Mouse (Mus musculus): Measurements from ENCODE around the gene Flii.

Gene Flii

GRCm38 (mm10) chr11:60726601-60727391, at the start of gene Flii:
TSS of gene Flii (minus strand) at chr11:60727263.
- peak; percentile 82 for DNase-seq (ENCODE audit: low spot score)

- DNase-seq (ENCODE audit: low spot score), result peak; percentile 56
These were observed 49.2 kb upstream of the Flii start for GRCm38 (mm10) chr11:60776107-60776828.

- DNase-seq (ENCODE audit: low spot score), result no peak
These were observed 48.5 kb upstream of the Flii start for GRCm38 (mm10) chr11:60775578-60775977.

DNA sequence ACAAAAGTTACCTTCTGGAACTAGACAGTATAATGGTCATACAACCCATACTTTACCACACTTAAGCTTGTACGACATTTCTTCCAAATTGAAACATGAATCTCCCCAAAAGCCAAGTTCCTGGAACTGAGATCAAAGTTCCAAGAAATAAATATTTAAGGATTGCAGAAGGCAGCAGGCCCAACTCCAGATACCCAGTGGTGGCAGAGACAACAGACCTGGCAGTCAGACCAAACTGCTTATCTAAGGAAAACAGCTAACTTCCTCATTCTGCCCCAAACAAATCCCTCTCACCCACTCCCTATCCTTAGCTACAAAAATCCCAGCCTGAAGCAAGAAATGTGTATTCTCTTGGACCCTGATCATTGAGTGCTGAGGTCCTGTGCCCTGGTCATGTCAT, 47.8 kb upstream of the Flii start:
- no peak for DNase-seq (ENCODE audit: low spot score)

DNA sequence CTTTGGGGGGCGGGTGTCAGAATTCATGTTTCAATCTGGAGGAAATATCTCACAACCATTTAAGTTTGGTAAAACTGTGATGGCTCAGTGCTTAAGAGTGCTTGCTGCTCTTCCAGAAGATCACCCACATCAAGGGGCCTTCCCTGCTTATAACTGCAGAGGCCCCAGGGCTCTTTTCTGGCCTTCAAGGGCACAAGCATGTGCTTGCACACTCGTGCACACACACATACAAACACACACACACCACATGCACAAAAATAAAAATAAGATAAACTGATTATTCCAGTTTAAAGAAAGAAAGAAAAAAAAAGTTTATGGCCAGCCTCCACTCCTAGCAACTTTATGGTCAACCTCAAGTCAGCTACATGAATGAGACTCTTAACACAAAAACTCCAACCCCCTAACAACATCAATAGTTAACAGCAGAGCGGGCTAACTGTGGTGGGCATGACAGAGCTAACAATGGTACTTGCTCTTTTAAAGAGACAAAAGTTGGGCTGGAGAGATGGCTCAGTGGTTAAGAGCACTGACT, 47.2 kb upstream of the Flii start:
- DNase-seq (ENCODE audit: low spot score), result no peak

DNA sequence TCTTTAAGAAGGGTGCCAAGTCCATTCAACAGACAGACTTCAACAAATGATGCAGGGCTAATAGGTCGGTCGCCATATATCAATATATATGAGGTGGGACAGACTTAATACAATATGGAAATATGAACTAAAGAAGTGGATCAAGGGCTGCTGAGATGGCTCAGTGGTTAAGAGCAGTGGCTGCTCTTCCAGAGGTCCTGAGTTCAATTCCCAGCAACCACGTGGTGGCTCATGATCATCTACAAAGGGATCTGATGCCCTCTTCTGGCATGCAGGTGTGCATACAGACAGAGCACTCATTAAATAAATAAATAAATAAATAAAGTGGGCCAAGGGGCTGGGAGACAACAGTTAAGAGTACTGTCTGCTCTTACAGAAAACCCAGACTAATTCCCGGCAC, 45.1 kb upstream of the Flii start:
- no peak for DNase-seq (ENCODE audit: low spot score)

DNA sequence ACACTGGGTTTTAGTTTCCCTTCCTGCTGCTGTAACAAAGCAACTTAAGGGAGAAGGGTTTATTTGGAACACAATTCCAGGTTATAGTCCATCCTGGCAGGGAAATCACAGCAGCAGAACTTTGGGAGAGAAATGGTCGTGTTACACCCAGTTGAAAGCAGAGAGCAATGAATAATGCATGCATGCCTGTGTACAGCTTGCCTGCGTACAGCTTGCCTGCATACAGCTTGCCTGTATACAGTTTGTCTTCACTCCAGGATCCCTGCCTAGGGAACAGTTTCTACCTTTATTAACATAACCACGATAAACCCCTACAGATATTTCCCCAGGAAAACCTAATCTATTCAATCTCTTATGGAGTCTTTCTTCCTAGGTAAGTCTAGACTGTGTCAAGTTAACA, 43.7 kb upstream of the Flii start:
- DNase-seq (ENCODE audit: low spot score), result no peak

DNA sequence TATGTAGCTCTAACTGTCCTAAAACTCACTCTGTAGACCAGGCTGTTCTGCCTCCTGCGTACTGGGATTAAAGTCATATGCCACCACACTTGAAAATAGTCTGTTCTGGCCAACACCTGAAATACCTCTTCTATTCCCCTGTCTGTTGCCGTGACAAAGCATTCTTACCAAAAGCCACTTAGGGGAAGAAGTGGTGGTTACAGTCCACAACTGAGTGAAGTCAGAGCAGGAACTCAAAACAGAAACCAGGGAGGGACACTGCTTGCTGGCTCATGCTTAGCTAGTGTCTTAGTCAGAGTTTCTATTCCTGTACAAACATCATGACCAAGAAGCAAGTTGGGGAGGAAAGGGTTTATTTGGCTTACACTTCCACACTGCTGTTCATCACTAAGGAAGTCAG, 42.3 kb upstream of the Flii start:
- no peak for DNase-seq (ENCODE audit: low spot score)

DNA sequence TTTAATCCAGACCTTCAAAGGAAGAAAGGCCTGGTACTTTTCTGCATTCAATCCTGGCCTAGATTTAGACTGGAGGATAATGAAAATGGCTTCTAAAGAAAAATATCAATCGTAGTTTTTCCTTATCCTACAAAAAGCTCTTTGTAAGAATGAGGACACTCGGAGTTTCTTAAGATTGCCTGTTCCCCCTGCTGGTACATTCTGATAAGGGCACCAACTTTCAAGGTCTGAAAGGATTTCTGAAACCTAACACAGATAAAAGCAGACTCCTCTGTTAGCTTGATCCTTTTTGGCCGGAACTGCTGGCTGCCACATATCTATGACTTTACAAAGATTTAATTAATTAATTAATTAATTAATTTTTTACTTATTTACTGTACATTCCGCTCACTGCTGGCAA, 39.9 kb upstream of the Flii start:
- DNase-seq (ENCODE audit: low spot score), result no peak

DNA sequence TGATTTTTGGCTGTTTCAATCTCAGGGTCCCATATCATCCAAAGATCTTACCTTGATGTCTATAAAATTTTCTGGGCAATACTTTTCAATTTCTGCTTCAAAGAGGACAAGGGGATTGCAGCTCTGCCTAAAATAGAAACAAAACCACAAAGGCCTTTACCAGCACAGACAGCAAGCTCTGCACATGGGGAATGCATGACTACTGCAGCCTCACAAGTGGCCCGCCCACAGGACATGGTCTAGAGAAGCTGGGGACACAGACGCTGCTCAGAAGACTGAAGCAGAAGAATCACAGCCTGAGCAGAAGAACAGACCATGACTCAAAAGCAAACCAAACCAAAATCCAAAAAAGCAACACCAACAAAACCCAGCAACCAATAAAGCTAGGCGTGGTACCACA, 34.6 kb upstream of the Flii start:
- DNase-seq (ENCODE audit: low spot score), result no peak

- no peak for DNase-seq (ENCODE audit: low spot score)
These were observed 28.5 kb upstream of the Flii start for GRCm38 (mm10) chr11:60755570-60755969.

GRCm38 (mm10) chr11:60740321-60740720, 13.3 kb upstream of the Flii start:
- DNase-seq (ENCODE audit: low spot score), result no peak

DNA sequence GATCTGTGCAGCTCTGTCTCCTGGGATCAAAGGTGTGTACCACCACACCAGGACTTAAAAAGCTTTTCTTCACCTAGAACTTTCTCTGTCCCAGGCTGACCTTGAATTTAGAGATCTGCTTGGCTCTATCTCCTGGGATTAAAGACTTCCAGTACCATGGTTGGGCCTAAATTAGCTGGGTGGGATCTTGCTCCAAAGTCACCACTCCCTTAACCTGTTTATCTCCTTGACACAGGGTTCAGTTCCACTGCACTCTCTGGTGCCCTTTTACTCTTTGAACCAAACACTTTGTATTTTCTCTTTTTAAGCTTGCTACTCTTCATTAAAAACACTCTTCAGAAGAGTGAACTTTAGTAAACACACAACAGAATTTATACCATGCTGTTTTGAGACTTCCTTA, 10.4 kb upstream of the Flii start:
- no peak for DNase-seq (ENCODE audit: low spot score)

GRCm38 (mm10) chr11:60736491-60736890, 9.4 kb upstream of the Flii start:
- DNase-seq (ENCODE audit: low spot score), result no peak

DNA sequence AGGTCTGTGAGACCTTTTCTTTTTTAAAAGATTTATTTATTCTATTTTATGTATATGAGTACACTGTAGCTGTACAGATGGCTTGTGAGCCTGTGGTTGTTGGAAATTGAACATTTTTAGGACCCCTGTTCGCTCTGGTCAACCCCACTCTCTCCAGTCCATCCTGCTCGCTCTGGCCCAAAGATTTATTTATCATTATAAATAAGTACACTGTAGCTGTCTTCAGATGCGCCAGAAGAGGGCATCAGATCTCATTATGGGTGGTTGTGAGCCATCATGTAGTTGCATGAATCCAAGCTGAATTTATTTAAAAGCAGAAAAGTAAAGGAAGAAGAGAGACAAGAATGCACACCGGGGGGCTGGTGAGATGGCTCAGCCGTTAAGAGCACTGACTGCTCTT, 8.1 kb upstream of the Flii start:
- DNase-seq (ENCODE audit: low spot score), result no peak

GRCm38 (mm10) chr11:60734206-60734605, 7.1 kb upstream of the Flii start:
- no peak for DNase-seq (ENCODE audit: low spot score)

GRCm38 (mm10) chr11:60731251-60731650, 4.2 kb upstream of the Flii start:
- no peak for DNase-seq (ENCODE audit: low spot score)

DNA sequence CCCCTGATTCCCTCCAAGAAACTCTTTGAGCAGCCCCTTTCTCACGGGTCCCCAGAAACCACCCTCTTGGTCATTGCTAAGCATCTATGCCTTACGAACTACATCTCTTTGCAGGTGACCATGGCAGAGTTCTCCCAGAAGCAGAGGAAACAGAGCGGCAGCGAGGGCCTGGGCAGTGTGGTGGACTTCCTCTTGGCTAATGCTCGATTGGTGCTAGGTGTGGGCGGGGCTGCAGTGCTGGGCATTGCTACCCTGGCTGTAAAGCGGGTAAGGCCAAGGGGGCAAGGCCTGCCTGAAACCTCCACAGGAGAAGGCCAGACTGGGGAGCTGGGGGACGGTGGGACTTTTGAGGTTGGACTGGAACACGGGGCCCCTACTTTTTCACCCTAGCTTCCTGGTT, 3.1 kb upstream of the Flii start:
- DNase-seq (ENCODE audit: low spot score), result no peak

DNA sequence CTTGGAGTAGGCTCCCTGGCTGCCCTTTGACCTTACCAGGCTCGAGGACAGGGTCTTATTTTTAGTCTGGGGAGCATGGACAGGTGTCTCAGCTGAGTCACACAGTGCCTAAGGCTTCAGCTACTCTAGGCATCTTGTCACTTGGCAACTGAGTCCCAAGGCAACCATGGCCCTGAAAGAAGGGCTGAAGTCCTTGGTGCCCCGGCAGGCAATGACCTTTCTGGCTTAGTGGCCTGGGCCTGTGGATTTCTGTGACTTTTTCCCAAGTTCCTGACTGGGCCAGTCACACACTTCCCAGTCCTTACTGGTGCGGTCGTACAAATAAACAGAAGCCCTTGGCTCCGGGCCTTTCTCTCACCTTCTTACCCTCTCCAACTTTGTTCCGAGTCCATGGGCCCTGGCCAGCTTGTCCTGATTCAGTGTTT, 2.2 kb upstream of the Flii start:
- DNase-seq (ENCODE audit: low spot score), result no peak

DNA sequence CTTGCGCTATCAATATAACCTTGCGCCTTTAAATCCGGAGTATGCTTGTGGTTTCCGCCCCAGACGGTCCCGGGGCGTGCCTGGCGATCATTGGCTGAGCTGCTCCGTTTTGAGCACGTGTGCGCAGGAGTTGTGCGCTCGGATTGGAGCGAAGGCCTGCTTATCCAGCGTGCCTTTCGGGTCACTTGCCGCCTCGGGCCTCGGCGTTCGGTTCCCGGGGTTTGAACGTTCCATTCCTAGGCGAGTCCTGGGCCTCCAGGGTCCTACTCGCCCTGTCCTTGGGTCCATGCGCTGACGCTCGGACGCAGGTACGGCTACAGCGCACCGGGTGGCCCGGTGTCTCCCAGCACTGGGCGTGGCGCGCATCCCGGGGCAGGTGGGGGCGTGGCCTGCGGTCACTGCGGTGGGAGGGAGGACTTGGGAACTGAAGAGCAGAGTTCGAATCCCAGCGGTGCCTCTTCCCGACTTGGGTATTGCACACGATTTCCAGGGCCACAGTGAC, 1.2 kb upstream of the Flii start, which contains the start of gene Mief2:
Gene Mief2, plus strand, starts transcription at position 139 of the 502 bp plus-strand sequence.
- peak; percentile 85 for DNase-seq (ENCODE audit: low spot score)

GRCm38 (mm10) chr11:60727392-60728140, 503 bp upstream of the Flii start:
- peak; percentile 19 for DNase-seq (ENCODE audit: low spot score)

DNA sequence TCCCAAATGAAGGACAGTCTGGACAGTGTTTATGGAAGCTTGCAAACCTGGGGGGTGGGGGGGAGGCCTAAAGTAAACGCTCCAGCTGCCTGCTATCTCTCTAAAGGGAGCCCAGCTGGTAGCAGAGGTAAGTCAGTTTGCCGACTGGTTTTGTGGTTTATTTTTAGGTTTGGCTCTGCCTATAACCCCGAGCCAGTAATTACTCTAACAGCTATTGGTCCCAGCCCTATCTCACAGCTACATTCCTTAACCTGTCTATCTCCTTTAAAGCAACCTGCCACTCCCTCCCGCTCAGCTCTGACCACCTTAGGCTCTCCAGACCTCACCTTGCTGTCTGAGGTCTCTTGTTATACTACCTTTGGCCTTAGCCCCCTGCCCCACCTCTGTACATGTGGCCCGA, 7.8 kb downstream of the Flii start:
- DNase-seq (ENCODE audit: low spot score), result no peak
